Comparison of ENCODE assay signal across 11 mouse cellular contexts in genomic region chr2:120643836-120644235, GRCm38 (mm10). TPM values are rescaled to one million over a fixed set of nuclear protein-coding genes. Genes with fewer than 3 reads are reported as not detected.
DNase-seq lines count a peak whose midpoint lies in the region; ATAC-seq and TF ChIP-seq lines count a peak whose summit lies in the region.
"Had no signal": no experiment of that assay in that cellular context is flagged by ENCODE, and none has a peak within 500 bp of the region (broad histone marks: within the 10 kb centered on the region; RNA-seq: fewer than 3 reads in every experiment).

No protein-coding gene starts in this region.

- no peak overlapping the region for H3K4me3 ChIP-seq in kidney, embryonic 15.5 days (replicated peaks)
- no peak overlapping the region for H3K4me3 ChIP-seq in cortical plate, adult 2 months (ENCODE audit: insufficient read depth, low read length)
- H3K4me3 ChIP-seq: intestine, embryonic 15.5 days had no signal

- H3K27ac ChIP-seq in kidney, embryonic 15.5 days: no peak overlapping the region
- H3K27ac ChIP-seq in cortical plate, adult 2 months (ENCODE audit: insufficient read depth, low read length): peak overlapping the region; percentile 76; the same call in 1 of the 2 replicates
- H3K27ac ChIP-seq: intestine, embryonic 15.5 days had no signal

- H3K4me1 ChIP-seq in kidney, embryonic 15.5 days: no peaks in the 10 kb centered on the region
- no peaks in the 10 kb centered on the region for H3K4me1 ChIP-seq in cortical plate, adult 2 months (ENCODE audit: control insufficient read depth, insufficient read depth, low read length)
- H3K4me1 ChIP-seq: intestine, embryonic 15.5 days had no signal

- no peak for ATAC-seq in kidney, embryonic 15.5 days (replicated peaks; ENCODE audit: low FRiP score)
- ATAC-seq: intestine, embryonic 15.5 days; liver, postnatal 0 days had no signal

- H3K9ac ChIP-seq in kidney, embryonic 15.5 days: no peak overlapping the region
- H3K9ac ChIP-seq: intestine, embryonic 15.5 days; liver, postnatal 0 days had no signal

- DNase-seq in kidney, adult 9 months: peak; percentile 17
- peak; percentile 53 to 82 for DNase-seq in gastrocnemius, postnatal 4 days (ENCODE audit: low spot score in 2 of 2)
- DNase-seq in lung, postnatal 14 days: peak; percentile 64
- DNase-seq in thymus, postnatal 4 days: no peak
- no peak for DNase-seq in adrenal gland, adult 8-10 months
- DNase-seq in frontal cortex, postnatal 36 days (ENCODE audit: low spot score in 2 of 2): no peak
- DNase-seq: liver, postnatal 0 days had no signal

- peaks cover 3% of the 10 kb centered on the region; the same call in 1 of the 2 replicates for H3K36me3 ChIP-seq in kidney, embryonic 15.5 days
- H3K36me3 ChIP-seq: G1E; intestine, embryonic 15.5 days had no signal

- 75% methylated on average over 7 of the region's 7 CpGs for whole genome bisulfite sequencing in kidney, embryonic 15.5 days

- TF ChIP-seq POLR2A in cortical plate, adult 2 months (IDR thresholded peaks at IDR 0.05; ENCODE audit: extremely low read depth, insufficient read depth, low read length): no peak

- H3K9me3 ChIP-seq in kidney, embryonic 15.5 days (replicated peaks): no peaks in the 10 kb centered on the region
- H3K9me3 ChIP-seq: G1E; intestine, embryonic 15.5 days had no signal

- no peak overlapping the region for H3K4me2 ChIP-seq in kidney, embryonic 15.5 days
- H3K4me2 ChIP-seq: intestine, embryonic 15.5 days had no signal

- TF ChIP-seq CTCF in cortical plate, adult 2 months (IDR thresholded peaks at IDR 0.05; ENCODE audit: extremely low read depth, insufficient read depth, low read length): no peak

- no peaks in the 10 kb centered on the region for H3K27me3 ChIP-seq in kidney, embryonic 15.5 days
- H3K27me3 ChIP-seq: intestine, embryonic 15.5 days had no signal

RNA-seq across cellular contexts. Expression of gene Stard9, which starts 14.9 kb away (rescaled TPM):
- 4.1 and 5.2 TPM in 2 replicates for polyA plus RNA-seq in kidney, embryonic 15.5 days (2015; fragmentation: Nextera tagmentation; extraction: Ambion mirVana)
- polyA plus RNA-seq in cortical plate, adult 2 months (2012; rRNA removed): 13.7 and 14.1 TPM in 2 replicates
- total RNA-seq in gastrocnemius, postnatal 4 days (2021): 10 to 100 TPM; 25.6 to 30.7 TPM
- total RNA-seq in adrenal gland, adult 8-10 months (2022): 10 to 100 TPM; 15.8 to 28.3 (median 19.3) TPM

RNA-seq across cellular contexts. Expression of gene Lrrc57, which starts 34.5 kb away (rescaled TPM):
- 22.3 and 22.5 TPM in 2 replicates for polyA plus RNA-seq in kidney, embryonic 15.5 days (2015; fragmentation: Nextera tagmentation; extraction: Ambion mirVana)
- 44.1 and 46.4 TPM in 2 replicates for polyA plus RNA-seq in cortical plate, adult 2 months (2012; rRNA removed)
- 10 to 100 TPM; 11.5 to 13.9 TPM for total RNA-seq in gastrocnemius, postnatal 4 days (2021)
- total RNA-seq in adrenal gland, adult 8-10 months (2022): 10 to 100 TPM; 18.6 to 22.0 (median 21.5) TPM

RNA-seq across cellular contexts. Expression of gene Haus2, which starts 34.7 kb away (rescaled TPM):
- polyA plus RNA-seq in kidney, embryonic 15.5 days (2015; fragmentation: Nextera tagmentation; extraction: Ambion mirVana): 24.4 and 25.9 TPM in 2 replicates
- polyA plus RNA-seq in cortical plate, adult 2 months (2012; rRNA removed): 17.4 TPM in 2 replicates
- total RNA-seq in gastrocnemius, postnatal 4 days (2021): 10 to 100 TPM; 10.9 to 11.0 TPM
- 10 to 100 TPM; 14.4 to 15.4 (median 14.9) TPM for total RNA-seq in adrenal gland, adult 8-10 months (2022)

Comparison
In these comparisons a context has a peak if more than half of its experiments do, and no peak if none do; other contexts are left out.
1. DNase-seq: peak in kidney, adult 9 months (single experiment), gastrocnemius, postnatal 4 days (2 of 2) and lung, postnatal 14 days (single experiment); none in thymus, postnatal 4 days (single experiment), adrenal gland, adult 8-10 months (single experiment) and frontal cortex, postnatal 36 days (0 of 2).